In genomic region chr19:46669802-46670201, GRCm38 (mm10) we compare ENCODE assay signal across 14 mouse cellular contexts. TPM values are rescaled to one million over a fixed set of nuclear protein-coding genes. Genes with fewer than 3 reads are reported as not detected.
"Had no signal": no experiment of that assay in that cellular context is flagged by ENCODE, and none has a peak within 500 bp of the region (broad histone marks: within the 10 kb centered on the region; RNA-seq: fewer than 3 reads in every experiment).

No protein-coding gene starts in this region.

- H3K4me2 ChIP-seq: limb, embryonic 15.5 days; midbrain, embryonic 11.5 days had no signal

- H3K9me3 ChIP-seq: limb, embryonic 15.5 days had no signal

- H3K4me3 ChIP-seq: left cerebral cortex, adult 2 months; limb, embryonic 15.5 days had no signal

- H3K9ac ChIP-seq: limb, embryonic 15.5 days had no signal

- ATAC-seq: midbrain, embryonic 16.5 days had no signal

- DNase-seq: kidney, adult 11 months; kidney, adult 9 months; kidney, postnatal 10 days; lung, adult 18-20 months; right cerebral cortex, postnatal 14 days; thymus, postnatal 36 days had no signal

- H3K36me3 ChIP-seq: limb, embryonic 15.5 days had no signal

- H3K27ac ChIP-seq: left cerebral cortex, adult 2 months; limb, embryonic 15.5 days had no signal

RNA-seq across cellular contexts. Expression of gene Cyp17a1, which starts 3.2 kb away (rescaled TPM):
- total RNA-seq: layer of hippocampus, postnatal 25 days; left cerebral cortex, adult 2 months; left cerebral cortex, postnatal 14 days had no signal
- polyA plus RNA-seq: intestine, embryonic 14.5 days; limb, embryonic 11.5 days; midbrain, embryonic 11.5 days; midbrain, embryonic 16.5 days had no signal
